Mouse (Mus musculus) kidney, postnatal 0 days (tissue): ENCODE data around the gene Igfbp6. TPM values are rescaled to one million over a fixed set of nuclear protein-coding genes. Genes with fewer than 3 reads are reported as not detected.

Experiments used
- ATAC-seq: fragments of 200-750 bp; cut with Nextera tagmentation; replicated peaks from 2 replicates; pipeline ENCODE4 v1.8.0; 2017; ENCODE audit warnings: low read depth, moderate number of reproducible peaks, moderate TSS enrichment, moderate library complexity; ENCODE audit not compliant: low FRiP score
- DNase-seq: peaks from one replicate; pipeline ENCODE4 v3.0.0-alpha.2; 2016; ENCODE audit warnings: low spot score
- H3K27ac ChIP-seq: fragments of 300-500 bp; sonication (generic); 2 replicates; pipeline ENCODE4 v1.5.1; 2014; ENCODE audit warnings: mild to moderate bottlenecking
- H3K27me3 ChIP-seq: fragments of 300-500 bp; sonication (generic); 2 replicates; pipeline ENCODE4 v1.6.1; 2014; ENCODE audit warnings: low read length, mixed read lengths; ENCODE audit not compliant: insufficient read depth
- H3K36me3 ChIP-seq: fragments of 300-500 bp; sonication (generic); 2 replicates; pipeline ENCODE4 v1.6.1; 2014; ENCODE audit warnings: low read length, mixed read lengths; ENCODE audit not compliant: insufficient read depth
- H3K4me1 ChIP-seq: fragments of 300-500 bp; sonication (generic); replicated peaks from 2 replicates; pipeline ENCODE4 v1.6.1; 2014; ENCODE audit warnings: antibody characterized with exemption, low read length, mixed read lengths; ENCODE audit not compliant: insufficient read depth
- H3K4me2 ChIP-seq: fragments of 300-500 bp; sonication (generic); 2 replicates; pipeline ENCODE4 v1.6.1; 2014; ENCODE audit warnings: mild to moderate bottlenecking, low read length, moderate library complexity, mixed read lengths
- H3K4me3 ChIP-seq: fragments of 300-500 bp; sonication (generic); replicated peaks from 2 replicates; pipeline ENCODE4 v1.5.1; 2014; ENCODE audit warnings: low read depth, low read length
- H3K9ac ChIP-seq: fragments of 300-500 bp; sonication (generic); 2 replicates; pipeline ENCODE4 v1.6.1; 2014; ENCODE audit warnings: low read depth, low read length
- H3K9me3 ChIP-seq: fragments of 300-500 bp; sonication (generic); replicated peaks from 2 replicates; pipeline ENCODE4 v1.6.1; 2016; ENCODE audit warnings: low read length, inconsistent platforms, mixed read lengths
- CTCF ChIP-seq: IDR thresholded peaks from 2 replicates; pipeline ENCODE4 v1.5.1; 2016; ENCODE audit warnings: antibody characterized with exemption, low read depth, mild to moderate bottlenecking, moderate library complexity
- WGBS: fragments of 180-500 bp; shearing (Covaris S2); extraction: QIAGEN DNeasy Blood & Tissue Kit; methylation state at CpG from one replicate; pipeline ENCODE4 v1.1.7; 2014; 5-methylcytosine and 5-hydroxymethylcytosine counted together
- polyA plus RNA-seq: library from polyadenylated mRNA; unstranded; fragments of >200 nt; fragmentation: Nextera tagmentation; extraction: Ambion mirVana; gene quantifications from 2 replicates; pipeline ENCODE4 v1.2.1, GENCODE M21; 2015

The Igfbp6 gene
- polyA plus RNA-seq, 1 experiment from 2014 or later, result 28.3 TPM

GRCm38 (mm10) chr15:102113674-102114073 is 30.5 kb upstream of the Igfbp6 start:
- peaks cover 91% of the 10 kb centered on the region for H3K36me3 ChIP-seq
- H3K27me3 ChIP-seq, result no peaks in the 10 kb centered on the region
- TF ChIP-seq CTCF, result no peak
- no peak overlapping the region for H3K9ac ChIP-seq
- no peak for DNase-seq
- no peak for ATAC-seq
- H3K4me3 ChIP-seq, result no peak overlapping the region
- H3K4me2 ChIP-seq, result no peak overlapping the region
- no peaks in the 10 kb centered on the region for H3K9me3 ChIP-seq
- 71% methylated on average over 4 of the region's 4 CpGs for WGBS
- peaks cover 2% of the 10 kb centered on the region for H3K4me1 ChIP-seq
- no peak overlapping the region for H3K27ac ChIP-seq

GRCm38 (mm10) chr15:102114651-102115260 is 29.4 kb upstream of the Igfbp6 start:
- TF ChIP-seq CTCF, result no peak
- Histone ChIP-seq H3K4me1 (no peaks in the 10 kb centered on the region; the same call in none of the 2 replicates), H3K27ac (no peak overlapping the region), H3K9ac (no peak overlapping the region), H3K27me3 (no peaks in the 10 kb centered on the region), H3K4me2 (no peak overlapping the region), H3K4me3 (no peak overlapping the region), H3K9me3 (no peaks in the 10 kb centered on the region), H3K36me3 (peaks cover 82% of the 10 kb centered on the region)
- ATAC-seq (no peak), DNase-seq (no peak)
- WGBS, result 81% methylated on average over 7 of the region's 7 CpGs

- H3K4me2 ChIP-seq, result no peak overlapping the region
- H3K4me3 ChIP-seq, result no peak overlapping the region
- H3K9me3 ChIP-seq, result no peaks in the 10 kb centered on the region
- H3K27ac ChIP-seq, result no peak overlapping the region
- no peak overlapping the region for H3K9ac ChIP-seq
- no peak for DNase-seq
- no peaks in the 10 kb centered on the region; the same call in 1 of the 2 replicates for H3K4me1 ChIP-seq
- WGBS, result 75% methylated on average over 9 of the region's 9 CpGs
- no peaks in the 10 kb centered on the region for H3K27me3 ChIP-seq
- TF ChIP-seq CTCF, result no peak
- ATAC-seq, result no peak
- peaks cover 76% of the 10 kb centered on the region for H3K36me3 ChIP-seq
Observed at GRCm38 (mm10) chr15:102115731-102116231, 28.4 kb upstream of the Igfbp6 start.

- TF ChIP-seq CTCF, result no peak
- WGBS, result 75% methylated on average over 11 of the region's 11 CpGs
- DNase-seq (no peak), ATAC-seq (no peak)
- no peaks in the 10 kb centered on the region for H3K27me3 ChIP-seq
- no peak overlapping the region for H3K4me3 ChIP-seq
- no peak overlapping the region for H3K4me2 ChIP-seq
- H3K36me3 ChIP-seq, result peaks cover 68% of the 10 kb centered on the region
- H3K9ac ChIP-seq, result no peak overlapping the region
- H3K27ac ChIP-seq, result no peak overlapping the region
- no peaks in the 10 kb centered on the region for H3K4me1 ChIP-seq
- H3K9me3 ChIP-seq, result no peaks in the 10 kb centered on the region
Observed at GRCm38 (mm10) chr15:102116753-102117415, 27.3 kb upstream of the Igfbp6 start.

GRCm38 (mm10) chr15:102117461-102118443 is 26.4 kb upstream of the Igfbp6 start:
- Histone ChIP-seq H3K4me2 (no peak overlapping the region), H3K9ac (no peak overlapping the region), H3K27ac (no peak overlapping the region), H3K9me3 (no peaks in the 10 kb centered on the region), H3K27me3 (no peaks in the 10 kb centered on the region), H3K4me1 (no peaks in the 10 kb centered on the region), H3K4me3 (no peak overlapping the region), H3K36me3 (peaks cover 63% of the 10 kb centered on the region)
- no peak; the same call in 1 of the 2 replicates for ATAC-seq
- peak; percentile 67 for DNase-seq
- TF ChIP-seq CTCF, result peak; percentile 70
- 57% methylated on average over 19 of the region's 19 CpGs for WGBS

- no peak for DNase-seq
- WGBS, result 83% methylated on average over 4 of the region's 4 CpGs
- no peaks in the 10 kb centered on the region for H3K4me1 ChIP-seq
- no peak overlapping the region for H3K9ac ChIP-seq
- H3K27ac ChIP-seq, result no peak overlapping the region
- H3K9me3 ChIP-seq, result no peaks in the 10 kb centered on the region
- peaks cover 54% of the 10 kb centered on the region for H3K36me3 ChIP-seq
- H3K4me2 ChIP-seq, result no peak overlapping the region
- no peaks in the 10 kb centered on the region for H3K27me3 ChIP-seq
- no peak for ATAC-seq
- TF ChIP-seq CTCF, result no peak
- no peak overlapping the region for H3K4me3 ChIP-seq
Observed at GRCm38 (mm10) chr15:102118591-102118990, 25.6 kb upstream of the Igfbp6 start.
